Mouse (Mus musculus) mature B cell (primary cell): ENCODE data around the gene Cnnm3.
"Not testable (repeated sequence)": the region's sequence is repeated elsewhere in the genome, so short reads cannot be mapped to it uniquely, and the experiment has no call there.

Experiments
- in situ Hi-C: fragments of 300-500 bp; cut with MboI; formaldehyde crosslinking; loops from 2 replicates; pipeline ENCODE4 v1.14.3; 2019

Cnnm3 gene

GRCm38 (mm10) chr1:36536783-36537182 is 25.1 kb downstream of the Cnnm3 start, which contains the start of gene Ankrd23:
TSS of gene Ankrd23 (minus strand) at chr1:36536883.
- in situ Hi-C loops = not testable (repeated sequence)

- in situ Hi-C loops = no loop called here
Observed at GRCm38 (mm10) chr1:36538727-36539126, 27.1 kb downstream of the Cnnm3 start.

GRCm38 (mm10) chr1:36539186-36539585 is 27.5 kb downstream of the Cnnm3 start, which contains the start of gene Gm42417:
TSS of gene Gm42417 (minus strand) at chr1:36539429.
- in situ Hi-C loops = no loop called here

GRCm38 (mm10) chr1:36540132-36540531 is 28.5 kb downstream of the Cnnm3 start:
- in situ Hi-C loops = no loop called here

GRCm38 (mm10) chr1:36540807-36541206 is 29.1 kb downstream of the Cnnm3 start:
- in situ Hi-C loops = no loop called here

GRCm38 (mm10) chr1:36541844-36542243 is 30.2 kb downstream of the Cnnm3 start:
- in situ Hi-C loops = no loop called here

GRCm38 (mm10) chr1:36542925-36543324 is 31.3 kb downstream of the Cnnm3 start:
- in situ Hi-C loops = no loop called here

- in situ Hi-C loops = no loop called here
Observed at GRCm38 (mm10) chr1:36545382-36545781, 33.7 kb downstream of the Cnnm3 start.

GRCm38 (mm10) chr1:36545845-36546600 is 34.4 kb downstream of the Cnnm3 start:
- in situ Hi-C loops = no loop called here

GRCm38 (mm10) chr1:36546888-36547471 is 35.3 kb downstream of the Cnnm3 start, which contains the start of gene Ankrd39:
TSS of gene Ankrd39 (minus strand) at chr1:36547445.
- in situ Hi-C loops = no loop called here

- in situ Hi-C loops = no loop called here
Observed at GRCm38 (mm10) chr1:36547981-36548598, 36.4 kb downstream of the Cnnm3 start.

- in situ Hi-C loops = no loop called here
Observed at GRCm38 (mm10) chr1:36548771-36549170, 37.1 kb downstream of the Cnnm3 start.

GRCm38 (mm10) chr1:36549491-36549890 is 37.8 kb downstream of the Cnnm3 start:
- in situ Hi-C loops = no loop called here

- in situ Hi-C loops = no loop called here
Observed at GRCm38 (mm10) chr1:36550075-36550863, 38.6 kb downstream of the Cnnm3 start.

GRCm38 (mm10) chr1:36551904-36552303 is 40.2 kb downstream of the Cnnm3 start:
- in situ Hi-C loops = no loop called here

GRCm38 (mm10) chr1:36552506-36552905 is 40.8 kb downstream of the Cnnm3 start:
- in situ Hi-C loops = no loop called here

- in situ Hi-C loops = no loop called here
Observed at GRCm38 (mm10) chr1:36554633-36555399, 43.1 kb downstream of the Cnnm3 start.

GRCm38 (mm10) chr1:36555798-36556395 is 44.2 kb downstream of the Cnnm3 start:
- in situ Hi-C loops = no loop called here

GRCm38 (mm10) chr1:36556553-36557456 is 45.1 kb downstream of the Cnnm3 start:
- in situ Hi-C loops = no loop called here
